Mouse (Mus musculus): Measurements from ENCODE around the gene Tnfaip8l2.
"Not testable (repeated sequence)": the region's sequence is repeated elsewhere in the genome, so short reads cannot be mapped to it uniquely, and the experiment has no call there.

DNA sequence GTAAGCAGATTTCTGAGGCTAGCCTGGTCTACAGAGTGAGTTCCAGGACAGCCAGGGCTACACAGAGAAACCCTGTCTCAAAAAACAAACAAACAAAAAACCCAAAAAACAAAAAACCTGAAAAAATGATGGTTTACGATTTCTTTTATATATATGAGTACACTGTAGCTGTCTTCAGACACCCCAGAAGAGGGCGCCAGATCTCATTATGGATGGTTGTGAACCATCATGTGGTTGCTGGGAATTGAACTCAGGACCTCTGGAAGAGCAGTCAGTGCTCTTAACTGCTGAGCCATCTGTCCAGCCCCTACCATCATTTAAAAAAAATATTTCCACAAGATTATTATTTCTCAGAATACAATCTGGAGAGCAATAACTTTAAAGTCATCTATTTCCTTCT lies 9.8 kb downstream of the Tnfaip8l2 start:
- TF ChIP-seq CTCF (IDR thresholded peaks at IDR 0.05; ENCODE audit: borderline replicate concordance, control insufficient read depth, extremely low read depth, insufficient read depth, low read length, poor library complexity); POLR2A (IDR thresholded peaks at IDR 0.05; ENCODE audit: control insufficient read depth, extremely low read depth, insufficient read depth, low read length, poor library complexity): not testable (repeated sequence)

Measured in thymus, adult 2 months (tissue).